Mouse (Mus musculus): ENCODE data around the gene Exoc8. TPM values are rescaled to one million over a fixed set of nuclear protein-coding genes. Genes with fewer than 3 reads are reported as not detected.

Gene Exoc8
- polyA plus RNA-seq, 1 experiment from 2014 or later: 9.2 TPM

- DNase-seq (ENCODE audit: low spot score): no peak
- Histone ChIP-seq H3K36me3 (peaks cover 38% of the 10 kb centered on the region), H3K4me3 (no peak overlapping the region), H3K4me1 (peaks cover 6% of the 10 kb centered on the region; the same call in 1 of the 2 replicates), H3K27ac (no peak overlapping the region), H3K27me3 (ENCODE audit: low read depth, poor library complexity, severe bottlenecking) (no peaks in the 10 kb centered on the region), H3K9me3 (replicated peaks) (no peaks in the 10 kb centered on the region)
- 91% methylated on average over 15 of the region's 15 CpGs for WGBS
Observed at GRCm38 (mm10) chr8:124923971-124924652, 26.6 kb upstream of the Exoc8 start.

DNA sequence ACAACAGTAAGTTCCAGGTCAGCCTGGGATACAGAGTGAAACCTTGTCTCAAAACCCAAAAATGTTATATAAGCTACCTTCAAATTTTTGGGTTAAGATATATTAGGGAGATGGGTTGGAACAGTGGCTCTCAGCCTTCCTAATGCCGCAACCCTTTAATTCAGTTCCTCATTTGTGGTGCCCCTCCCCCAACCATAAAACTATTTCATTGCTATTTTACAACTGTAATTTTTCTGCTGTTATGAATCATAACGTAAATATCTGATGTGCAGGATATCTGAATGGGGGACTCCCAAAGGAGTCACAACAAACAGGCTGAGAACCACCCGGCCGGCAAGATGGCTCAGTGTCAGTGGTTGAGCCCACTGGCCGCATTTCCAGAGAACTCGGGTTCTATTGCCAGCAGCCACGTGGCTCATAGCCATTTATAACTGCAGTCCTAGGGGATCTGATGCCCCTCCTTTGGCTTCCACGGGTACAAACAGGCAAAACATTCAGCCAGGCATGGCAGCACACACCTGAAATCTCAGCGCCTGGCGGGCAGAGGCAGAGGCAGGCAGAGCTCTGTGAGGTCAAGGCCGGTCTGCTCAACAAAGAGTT lies 25.1 kb upstream of the Exoc8 start:
- 87% methylated on average over 11 of the region's 11 CpGs for WGBS
- DNase-seq (ENCODE audit: low spot score): no peak
- Histone ChIP-seq H3K36me3 (peaks cover 31% of the 10 kb centered on the region), H3K4me1 (peaks cover 6% of the 10 kb centered on the region; the same call in 1 of the 2 replicates), H3K9me3 (replicated peaks) (no peaks in the 10 kb centered on the region), H3K27ac (no peak overlapping the region), H3K4me3 (no peak overlapping the region), H3K27me3 (ENCODE audit: low read depth, poor library complexity, severe bottlenecking) (no peaks in the 10 kb centered on the region)

- WGBS: 85% methylated on average over 18 of the region's 18 CpGs
Observed at GRCm38 (mm10) chr8:124921369-124922279, 24.1 kb upstream of the Exoc8 start.

GRCm38 (mm10) chr8:124917741-124918484 lies 20.4 kb upstream of the Exoc8 start:
- Histone ChIP-seq H3K27ac (no peak overlapping the region), H3K4me3 (no peak overlapping the region), H3K9me3 (replicated peaks) (no peaks in the 10 kb centered on the region), H3K27me3 (ENCODE audit: low read depth, poor library complexity, severe bottlenecking) (no peaks in the 10 kb centered on the region), H3K4me1 (peaks cover 6% of the 10 kb centered on the region; the same call in 1 of the 2 replicates), H3K36me3 (peaks cover 31% of the 10 kb centered on the region)
- 83% methylated on average over 18 of the region's 18 CpGs for WGBS
- no peak for DNase-seq (ENCODE audit: low spot score)

More at GRCm38 (mm10) chr8:124921369-124922279, 24.1 kb upstream of the Exoc8 start:
- Histone ChIP-seq H3K9me3 (replicated peaks) (no peaks in the 10 kb centered on the region), H3K27me3 (ENCODE audit: low read depth, poor library complexity, severe bottlenecking) (no peaks in the 10 kb centered on the region), H3K4me1 (peaks cover 6% of the 10 kb centered on the region; the same call in 1 of the 2 replicates), H3K27ac (no peak overlapping the region), H3K36me3 (peaks cover 22% of the 10 kb centered on the region), H3K4me3 (no peak overlapping the region)
- no peak for DNase-seq (ENCODE audit: low spot score)

DNA sequence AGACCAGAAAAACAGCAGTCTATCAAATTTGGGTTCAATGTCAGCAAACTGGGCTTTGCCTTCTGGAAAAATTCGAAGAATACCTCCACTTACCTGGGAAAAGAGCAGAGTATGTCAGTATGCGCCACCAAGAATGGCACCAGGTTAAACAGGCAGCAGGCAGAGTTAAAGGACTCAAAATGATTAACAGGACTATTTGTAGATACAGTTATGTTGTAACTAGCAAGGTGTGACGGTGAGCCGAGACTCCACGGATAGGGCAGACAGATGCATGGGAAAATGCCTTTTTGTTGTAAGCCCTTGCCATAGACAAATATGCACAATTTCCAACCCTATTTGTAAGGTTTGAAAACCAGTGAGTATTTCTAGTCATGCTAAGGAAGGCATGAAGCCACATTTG lies 16.6 kb upstream of the Exoc8 start:
- no peaks in the 10 kb centered on the region for H3K27me3 ChIP-seq (ENCODE audit: low read depth, poor library complexity, severe bottlenecking)
- H3K4me1 ChIP-seq: no peaks in the 10 kb centered on the region
- WGBS: 97% methylated on average over 5 of the region's 5 CpGs
- H3K9me3 ChIP-seq (replicated peaks): no peaks in the 10 kb centered on the region
- DNase-seq (ENCODE audit: low spot score): no peak
- H3K4me3 ChIP-seq: no peak overlapping the region
- H3K36me3 ChIP-seq: peaks cover 68% of the 10 kb centered on the region
- H3K27ac ChIP-seq: no peak overlapping the region

- H3K4me1 ChIP-seq: no peaks in the 10 kb centered on the region
- no peak overlapping the region for H3K4me3 ChIP-seq
- H3K27ac ChIP-seq: no peak overlapping the region
- 87% methylated on average over 17 of the region's 17 CpGs for WGBS
- H3K27me3 ChIP-seq (ENCODE audit: low read depth, poor library complexity, severe bottlenecking): no peaks in the 10 kb centered on the region
- H3K36me3 ChIP-seq: peaks cover 87% of the 10 kb centered on the region
- no peak for DNase-seq (ENCODE audit: low spot score)
- no peaks in the 10 kb centered on the region for H3K9me3 ChIP-seq (replicated peaks)
Observed at GRCm38 (mm10) chr8:124911938-124912872, 14.7 kb upstream of the Exoc8 start.

DNA sequence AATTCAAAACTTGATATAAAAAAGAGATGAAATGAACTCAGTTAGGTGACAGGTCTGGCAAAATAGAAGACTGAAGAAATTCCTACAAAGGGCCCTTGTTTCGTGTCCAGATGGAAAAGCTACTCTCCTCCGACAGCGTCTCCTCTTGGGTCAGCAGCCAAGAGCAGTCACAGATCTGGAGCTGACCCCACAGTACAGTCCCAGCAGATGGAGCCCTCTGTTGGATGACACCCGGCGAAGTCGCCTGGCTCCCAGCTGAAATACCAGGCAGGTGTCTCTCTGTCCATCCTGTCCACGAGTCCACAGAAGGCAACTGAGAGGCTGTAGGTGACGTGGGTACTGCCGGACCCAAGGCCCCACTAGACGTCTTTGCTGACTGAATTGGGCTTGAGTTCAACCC lies 12.8 kb upstream of the Exoc8 start:
- Histone ChIP-seq H3K4me3 (no peak overlapping the region), H3K9me3 (replicated peaks) (no peaks in the 10 kb centered on the region), H3K4me1 (no peaks in the 10 kb centered on the region), H3K27me3 (ENCODE audit: low read depth, poor library complexity, severe bottlenecking) (no peaks in the 10 kb centered on the region), H3K36me3 (peaks cover 98% of the 10 kb centered on the region), H3K27ac (no peak overlapping the region)
- 88% methylated on average over 10 of the region's 10 CpGs for WGBS
- no peak for DNase-seq (ENCODE audit: low spot score)

- 96% methylated on average over 16 of the region's 16 CpGs for WGBS
- Histone ChIP-seq H3K9me3 (replicated peaks) (no peaks in the 10 kb centered on the region), H3K4me1 (no peaks in the 10 kb centered on the region), H3K27ac (no peak overlapping the region), H3K36me3 (peaks cover 98% of the 10 kb centered on the region), H3K4me3 (no peak overlapping the region), H3K27me3 (ENCODE audit: low read depth, poor library complexity, severe bottlenecking) (no peaks in the 10 kb centered on the region)
- DNase-seq (ENCODE audit: low spot score): no peak
Observed at GRCm38 (mm10) chr8:124909936-124910335, 12.4 kb upstream of the Exoc8 start.

- Histone ChIP-seq H3K9me3 (replicated peaks) (no peaks in the 10 kb centered on the region), H3K27me3 (ENCODE audit: low read depth, poor library complexity, severe bottlenecking) (no peaks in the 10 kb centered on the region), H3K4me1 (no peaks in the 10 kb centered on the region), H3K4me3 (no peak overlapping the region), H3K27ac (no peak overlapping the region), H3K36me3 (peaks cover 92% of the 10 kb centered on the region)
- WGBS: 91% methylated on average over 2 of the region's 2 CpGs
- no peak for DNase-seq (ENCODE audit: low spot score)
Observed at GRCm38 (mm10) chr8:124905482-124905881, 8.0 kb upstream of the Exoc8 start.

- peaks cover 7% of the 10 kb centered on the region for H3K4me1 ChIP-seq
- 94% methylated on average over 15 of the region's 15 CpGs for WGBS
- DNase-seq (ENCODE audit: low spot score): no peak
- no peaks in the 10 kb centered on the region for H3K9me3 ChIP-seq (replicated peaks)
- H3K4me3 ChIP-seq: no peak overlapping the region
- no peaks in the 10 kb centered on the region for H3K27me3 ChIP-seq (ENCODE audit: low read depth, poor library complexity, severe bottlenecking)
- no peak overlapping the region for H3K27ac ChIP-seq
- peaks cover 83% of the 10 kb centered on the region for H3K36me3 ChIP-seq
Observed at GRCm38 (mm10) chr8:124903198-124903597, 5.7 kb upstream of the Exoc8 start.

DNA sequence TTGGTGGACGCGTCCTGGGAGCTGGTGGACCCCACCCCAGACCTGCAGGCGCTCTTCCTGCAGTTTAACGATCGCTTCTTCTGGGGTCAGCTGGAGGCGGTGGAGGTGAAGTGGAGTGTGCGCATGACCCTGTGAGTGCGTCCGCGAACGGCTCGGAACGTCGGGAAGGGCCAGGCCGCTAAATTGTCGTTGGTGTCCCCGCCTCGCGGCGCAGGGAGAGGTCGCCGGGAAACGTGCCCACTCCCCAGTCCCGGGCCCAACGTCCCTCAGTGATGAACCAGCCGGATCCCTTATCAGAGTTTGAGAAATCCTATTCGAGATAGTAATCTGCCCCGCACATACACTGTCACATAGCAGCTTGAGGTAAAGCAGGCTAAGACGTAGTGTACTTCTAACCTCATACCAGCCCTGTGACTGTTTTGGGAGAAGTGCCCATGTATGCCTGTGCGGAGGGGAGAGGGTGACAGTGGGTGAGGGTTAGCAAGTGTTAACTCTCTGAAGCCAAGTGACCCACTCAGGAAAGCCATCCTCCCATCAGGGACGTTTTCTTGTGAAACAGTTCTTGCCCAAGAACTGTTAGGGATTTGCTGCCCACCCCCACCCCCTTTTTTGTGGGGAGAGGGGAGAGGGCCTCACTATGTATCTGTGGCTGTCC lies 873 bp upstream of the Exoc8 start:
- H3K27me3 ChIP-seq (ENCODE audit: low read depth, poor library complexity, severe bottlenecking): no peaks in the 10 kb centered on the region
- no peak for DNase-seq (ENCODE audit: low spot score)
- H3K4me3 ChIP-seq: peak overlapping the region; percentile 97
- WGBS: 7% methylated on average over 31 of the region's 31 CpGs
- peaks cover 68% of the 10 kb centered on the region for H3K36me3 ChIP-seq
- peak overlapping the region; percentile 85 for H3K27ac ChIP-seq
- H3K4me1 ChIP-seq: peaks cover 26% of the 10 kb centered on the region
- no peaks in the 10 kb centered on the region for H3K9me3 ChIP-seq (replicated peaks)

Data from limb, embryonic 10.5 days (tissue).